In the genomic region with DNA sequence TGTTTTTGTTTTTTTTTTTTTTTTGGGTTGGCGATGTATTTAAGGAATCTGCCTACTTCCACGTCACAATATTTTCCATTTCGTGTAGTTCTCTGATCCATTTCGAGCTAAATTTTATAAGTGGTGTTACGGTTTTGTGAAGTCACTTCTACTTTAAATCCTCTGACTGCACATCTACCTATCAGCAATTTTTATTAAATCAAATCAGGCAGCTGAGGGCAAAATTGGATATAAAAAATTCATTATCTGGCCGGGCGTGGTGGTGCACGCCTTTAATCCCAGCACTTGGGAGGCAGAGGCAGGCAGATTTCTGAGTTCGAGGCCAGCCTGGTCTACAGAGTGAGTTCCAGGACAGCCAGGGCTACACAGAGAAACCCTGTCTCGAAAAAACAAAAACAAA, we compare ENCODE assay signal across 8 mouse cellular contexts. TPM values are rescaled to one million over a fixed set of nuclear protein-coding genes. Genes with fewer than 3 reads are reported as not detected.
A peak's percentile ranks its signal among the peaks of the same experiment; 100 is the strongest.
DNase-seq lines count a peak whose midpoint lies in the region; ATAC-seq and TF ChIP-seq lines count a peak whose summit lies in the region.
"Not testable (repeated sequence)": the region's sequence is repeated elsewhere in the genome, so short reads cannot be mapped to it uniquely, and the experiment has no call there.

A gene (minus strand): TSS at position 101 of the 400 bp plus-strand sequence.

- TF ChIP-seq RAD21 in MEL (IDR thresholded peaks at IDR 0.05; ENCODE audit: low read depth, low read length), result not testable (repeated sequence)

- DNase-seq in MEL (ENCODE audit: low read depth, low spot score); embryonic facial prominence, embryonic 14.5 days (ENCODE audit: low spot score); hindbrain, embryonic 14.5 days (ENCODE audit: low spot score); left cerebral cortex, adult 2 months (ENCODE audit: extremely low spot score in 1 of 2, low spot score in 2 of 2); lung, embryonic 14.5 days: not testable (repeated sequence)
- DNase-seq in heart, adult 11 months, result peak; percentile 85

- H3K27me3 ChIP-seq in MEL (ENCODE audit: control insufficient read depth in 1 of 2, insufficient read depth in 2 of 2, low read length in 2 of 2); embryonic facial prominence, embryonic 14.5 days (replicated peaks; ENCODE audit: control insufficient read depth, insufficient read depth, low read length); hindbrain, embryonic 14.5 days (ENCODE audit: control insufficient read depth, insufficient read depth, low read length); lung, embryonic 14.5 days (ENCODE audit: insufficient read depth, low read length); testis, adult 2 months (ENCODE audit: control insufficient read depth, insufficient read depth, low read length): not testable (repeated sequence)

- peak within 1 kb of the TSS; percentile 87 for H3K27ac ChIP-seq in MEL (ENCODE audit: control insufficient read depth, low read depth, low read length)
- H3K27ac ChIP-seq in embryonic facial prominence, embryonic 14.5 days (replicated peaks; ENCODE audit: low read depth, low read length), result peak within 1 kb of the TSS; percentile 96
- H3K27ac ChIP-seq in hindbrain, embryonic 14.5 days, result peak within 1 kb of the TSS; percentile 91
- H3K27ac ChIP-seq in left cerebral cortex, adult 2 months, result peak within 1 kb of the TSS; percentile 82
- H3K27ac ChIP-seq in lung, embryonic 14.5 days (ENCODE audit: low read depth), result peak within 1 kb of the TSS; percentile 98
- peak within 1 kb of the TSS; percentile 97 for H3K27ac ChIP-seq in testis, adult 2 months (ENCODE audit: control insufficient read depth, insufficient read depth, low read depth, low read length)

- not testable (repeated sequence) for TF ChIP-seq POLR2A in MEL (IDR thresholded peaks at IDR 0.05; ENCODE audit: control insufficient read depth in 1 of 2, insufficient read depth in 1 of 2, low read depth in 1 of 2, low read length in 2 of 2, poor library complexity in 1 of 2); testis, adult 2 months (IDR thresholded peaks at IDR 0.05; ENCODE audit: control insufficient read depth, low read depth, low read length)

- not testable (repeated sequence) for TF ChIP-seq EP300 in MEL (IDR thresholded peaks at IDR 0.05; ENCODE audit: low read depth in 1 of 2, low read length in 2 of 2)

- ATAC-seq in embryonic facial prominence, embryonic 14.5 days (ENCODE audit: low read depth); hindbrain, embryonic 14.5 days (ENCODE audit: low FRiP score); lung, embryonic 14.5 days (ENCODE audit: insufficient read depth); monocyte, adult 5-6 weeks (replicated peaks; ENCODE audit: insufficient number of reproducible peaks, low FRiP score, low TSS enrichment, poor library complexity, severe bottlenecking): not testable (repeated sequence)

- peak within 1 kb of the TSS; percentile 100 for H3K9ac ChIP-seq in MEL (ENCODE audit: control insufficient read depth, low read depth, low read length, poor library complexity, severe bottlenecking)
- peak within 1 kb of the TSS; percentile 85 for H3K9ac ChIP-seq in embryonic facial prominence, embryonic 14.5 days (ENCODE audit: low read depth, low read length)
- H3K9ac ChIP-seq in hindbrain, embryonic 14.5 days, result peak within 1 kb of the TSS; percentile 63
- H3K9ac ChIP-seq in lung, embryonic 14.5 days, result peak within 1 kb of the TSS; percentile 73

- TF ChIP-seq CTCF in MEL (IDR thresholded peaks at IDR 0.05 in 2 of 3, conservative IDR thresholded peaks at IDR 0.05 in 1 of 3; ENCODE audit: control insufficient read depth in 1 of 3, insufficient read depth in 1 of 3, low read depth in 2 of 3, low read length in 3 of 3, poor library complexity in 1 of 3, severe bottlenecking in 1 of 3); left cerebral cortex, adult 2 months (IDR thresholded peaks at IDR 0.05); lung, embryonic 14.5 days (IDR thresholded peaks at IDR 0.05; ENCODE audit: low read depth); testis, adult 2 months (IDR thresholded peaks at IDR 0.05; ENCODE audit: control insufficient read depth, insufficient read depth, insufficient replicate concordance, low read depth, low read length): not testable (repeated sequence)

- not testable (repeated sequence) for H3K9me3 ChIP-seq in MEL (replicated peaks; ENCODE audit: insufficient read depth, low read length); embryonic facial prominence, embryonic 14.5 days (ENCODE audit: control insufficient read depth, low read length); hindbrain, embryonic 14.5 days (ENCODE audit: control insufficient read depth, low read length); lung, embryonic 14.5 days (ENCODE audit: low read depth, low read length)

- H3K4me3 ChIP-seq in MEL (ENCODE audit: control insufficient read depth in 1 of 2, insufficient read depth in 1 of 2, low read depth in 2 of 2, low read length in 2 of 2), result peak within 1 kb of the TSS; percentile 63 to 99
- H3K4me3 ChIP-seq in embryonic facial prominence, embryonic 14.5 days (ENCODE audit: low read depth, low read length), result peak within 1 kb of the TSS; percentile 86
- H3K4me3 ChIP-seq in hindbrain, embryonic 14.5 days (replicated peaks; ENCODE audit: low read length), result peak within 1 kb of the TSS; percentile 79
- peak within 1 kb of the TSS; percentile 98 for H3K4me3 ChIP-seq in left cerebral cortex, adult 2 months
- H3K4me3 ChIP-seq in lung, embryonic 14.5 days (ENCODE audit: low read depth, low read length), result peak within 1 kb of the TSS; percentile 73
- peak within 1 kb of the TSS; percentile 99 for H3K4me3 ChIP-seq in testis, adult 2 months (ENCODE audit: control insufficient read depth, low read depth, low read length)

- peaks cover 0 to 10% of the 10 kb centered on the region in 2 experiments; a peak in 2 of 4 replicates for H3K36me3 ChIP-seq in MEL (ENCODE audit: control insufficient read depth in 1 of 2, insufficient read depth in 2 of 2, low read length in 2 of 2)
- not testable (repeated sequence) for H3K36me3 ChIP-seq in embryonic facial prominence, embryonic 14.5 days (ENCODE audit: control insufficient read depth, insufficient read depth, low read length); hindbrain, embryonic 14.5 days (replicated peaks; ENCODE audit: control insufficient read depth, insufficient read depth); lung, embryonic 14.5 days (ENCODE audit: insufficient read depth); testis, adult 2 months (ENCODE audit: control insufficient read depth, insufficient read depth, low read length)

- intact Hi-C loops in left cerebral cortex, adult 2 months (cut with DNase I), result not testable (repeated sequence)

- WGBS in embryonic facial prominence, embryonic 14.5 days, result 57% methylated on average over 10 of the region's 10 CpGs
- WGBS in hindbrain, embryonic 14.5 days, result 56% methylated on average over 10 of the region's 10 CpGs
- 55% methylated on average over 10 of the region's 10 CpGs for WGBS in lung, embryonic 14.5 days

- H3K4me1 ChIP-seq in MEL (ENCODE audit: control insufficient read depth in 1 of 2, insufficient read depth in 2 of 2, low read length in 2 of 2); embryonic facial prominence, embryonic 14.5 days (ENCODE audit: control insufficient read depth, insufficient read depth, low read length); hindbrain, embryonic 14.5 days (replicated peaks; ENCODE audit: control insufficient read depth, insufficient read depth, low read length); lung, embryonic 14.5 days (ENCODE audit: insufficient read depth); testis, adult 2 months (ENCODE audit: control insufficient read depth, insufficient read depth, low read length): not testable (repeated sequence)

- not testable (repeated sequence) for H3K79me2 ChIP-seq in MEL (ENCODE audit: control insufficient read depth, insufficient read depth, low read length, poor library complexity)

- peak within 1 kb of the TSS; percentile 55 for H3K4me2 ChIP-seq in embryonic facial prominence, embryonic 14.5 days (ENCODE audit: low read depth, low read length)
- H3K4me2 ChIP-seq in hindbrain, embryonic 14.5 days (replicated peaks), result peak within 1 kb of the TSS; percentile 43
- H3K4me2 ChIP-seq in lung, embryonic 14.5 days, result peak within 1 kb of the TSS; percentile 60

TF ChIP-seq in MEL, 35 proteins besides CTCF, POLR2A, EP300 and RAD21:
- TF ChIP-seq SIN3A (IDR thresholded peaks at IDR 0.05; ENCODE audit: low read length), result 0 out of 2 replicates have a peak, but pooled peaks have one; percentile 10

RNA-seq across cellular contexts. Expression of the gene that starts here (rescaled TPM):
- total RNA-seq in MEL (2012; rRNA removed), result 5.2 and 5.3 TPM in 2 replicates
- polyA plus RNA-seq in MEL (2012; ENCODE audit: insufficient read depth in 1 of 2, insufficient read length in 2 of 2, low read depth in 1 of 2, low replicate concordance in 2 of 2, missing spikeins in 1 of 2), result 10 to 100 TPM in 1 of 2 experiments, not detected in 1; 12.6 TPM
- 9.6 and 12.7 TPM in 2 replicates for polyA plus RNA-seq in embryonic facial prominence, embryonic 14.5 days (2014; fragmentation: Nextera tagmentation; extraction: Ambion mirVana)
- polyA plus RNA-seq in hindbrain, embryonic 14.5 days (2014; fragmentation: Nextera tagmentation; extraction: Ambion mirVana), result 7.0 and 7.3 TPM in 2 replicates
- 1 to 10 TPM; 5.6 to 6.0 TPM for total RNA-seq in left cerebral cortex, adult 2 months (2021)
- polyA plus RNA-seq in lung, embryonic 14.5 days (2014; fragmentation: Nextera tagmentation; extraction: Ambion mirVana), result 13.5 and 15.7 TPM in 2 replicates
- 21.5 to 39.5 TPM (median 37.9 TPM) in 3 replicates for total RNA-seq in monocyte, adult 5-6 weeks (2017)
- 5.7 and 6.1 TPM in 2 replicates for polyA plus RNA-seq in testis, adult 2 months (2012; rRNA removed)
